Mouse (Mus musculus) midbrain, embryonic 11.5 days (tissue): ENCODE results near the gene Dlg2. TPM values are rescaled to one million over a fixed set of nuclear protein-coding genes. Genes with fewer than 3 reads are reported as not detected.
A peak's percentile ranks its signal among the peaks of the same experiment; 100 is the strongest.

Source experiments
- ATAC-seq: fragments of 200-750 bp; cut with Nextera tagmentation; 2 replicates; pipeline ENCODE4 v1.8.0; 2017; ENCODE audit warnings: moderate TSS enrichment, moderate library complexity; ENCODE audit not compliant: low FRiP score
- DNase-seq: peaks from one replicate; pipeline ENCODE4 v3.0.0; 2015; ENCODE audit warnings: low spot score; ENCODE audit errors: missing footprints
- H3K27ac ChIP-seq: fragments of 300-500 bp; sonication (generic); 2 replicates; pipeline ENCODE4 v1.5.1; 2014; ENCODE audit warnings: low read depth, low read length
- H3K27me3 ChIP-seq: fragments of 300-500 bp; sonication (generic); 2 replicates; pipeline ENCODE4 v1.6.1; 2014; ENCODE audit warnings: mild to moderate bottlenecking, low read length, moderate library complexity, mixed read lengths; ENCODE audit not compliant: control insufficient read depth, insufficient read depth
- H3K36me3 ChIP-seq: fragments of 300-500 bp; sonication (generic); 2 replicates; pipeline ENCODE4 v1.6.1; 2014; ENCODE audit warnings: mild to moderate bottlenecking, low read length, moderate library complexity, mixed read lengths; ENCODE audit not compliant: control insufficient read depth, insufficient read depth
- H3K4me1 ChIP-seq: fragments of 300-500 bp; sonication (generic); 2 replicates; pipeline ENCODE4 v1.6.1; 2014; ENCODE audit warnings: low read length; ENCODE audit not compliant: control insufficient read depth, insufficient read depth
- H3K4me2 ChIP-seq: fragments of 300-500 bp; sonication (generic); 2 replicates; pipeline ENCODE4 v1.6.1; 2014; ENCODE audit warnings: mild to moderate bottlenecking, moderate library complexity
- H3K4me3 ChIP-seq: fragments of 300-500 bp; sonication (generic); 2 replicates; pipeline ENCODE4 v1.5.1; 2014; ENCODE audit warnings: low read depth, low read length
- H3K9ac ChIP-seq: fragments of 300-500 bp; sonication (generic); 2 replicates; pipeline ENCODE4 v1.6.1; 2014; ENCODE audit warnings: low read length
- H3K9me3 ChIP-seq: fragments of 300-500 bp; sonication (generic); 2 replicates; pipeline ENCODE4 v1.6.1; 2016; ENCODE audit warnings: low read length; ENCODE audit not compliant: control insufficient read depth
- WGBS: fragments of 180-500 bp; shearing (Covaris S2); extraction: QIAGEN DNeasy Blood & Tissue Kit; methylation state at CpG from one replicate; pipeline ENCODE4 v1.1.7; 2014; 5-methylcytosine and 5-hydroxymethylcytosine counted together
- polyA plus RNA-seq: library from polyadenylated mRNA; unstranded; fragments of >200 nt; fragmentation: Nextera tagmentation; extraction: Ambion mirVana; gene quantifications from 2 replicates; pipeline ENCODE4 v1.2.1, GENCODE M21; 2014

Gene Dlg2
- polyA plus RNA-seq, 1 experiment from 2014 or later: 1.8 TPM

DNA sequence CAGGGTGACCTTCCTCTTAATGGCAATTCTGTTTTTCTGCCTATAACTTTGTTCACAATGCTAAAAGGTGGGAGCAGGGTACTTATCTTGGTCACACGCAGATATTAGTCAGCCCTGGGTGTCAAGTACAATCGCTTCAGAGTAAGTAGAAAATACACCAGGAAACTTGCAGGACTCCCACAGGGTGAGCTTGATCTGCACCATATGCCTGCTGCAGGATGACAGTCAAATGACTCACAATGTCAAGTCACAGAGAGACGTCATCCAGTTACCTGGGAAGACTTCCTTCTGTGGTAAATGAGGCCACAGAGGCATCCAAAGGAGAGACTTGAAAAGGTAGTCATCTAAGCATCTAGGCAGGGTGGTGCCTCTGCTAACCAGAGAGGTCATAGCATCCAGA is 1721.1 kb downstream of the Dlg2 start:
- Histone ChIP-seq H3K9ac (no peak overlapping the region), H3K9me3 (no peaks in the 10 kb centered on the region), H3K27me3 (no peaks in the 10 kb centered on the region), H3K36me3 (no peaks in the 10 kb centered on the region), H3K4me1 (no peaks in the 10 kb centered on the region), H3K4me3 (no peak overlapping the region), H3K4me2 (no peak overlapping the region), H3K27ac (no peak overlapping the region)
- ATAC-seq: no peak
- WGBS: 77% methylated on average over 3 of the region's 3 CpGs
- peak; percentile 39 for DNase-seq

DNA sequence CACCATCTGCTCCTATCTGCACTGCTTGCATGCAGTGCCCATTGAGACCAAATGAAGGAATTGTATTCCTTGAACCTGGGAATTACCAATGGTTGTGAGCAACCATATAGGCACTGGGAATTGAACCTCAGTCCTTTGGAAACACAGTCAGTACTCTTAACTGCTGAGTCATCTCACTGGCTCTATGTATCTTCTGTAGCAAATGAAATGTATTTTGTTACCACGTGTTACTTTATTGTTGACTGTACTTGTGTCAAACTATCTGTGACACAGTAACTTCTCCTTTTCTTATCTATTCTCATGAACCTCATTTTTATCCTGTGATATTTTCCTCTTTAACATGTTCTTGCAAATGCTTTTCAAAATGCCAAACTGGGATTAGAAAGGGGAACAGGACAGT is 1722.7 kb downstream of the Dlg2 start:
- Histone ChIP-seq H3K36me3 (no peaks in the 10 kb centered on the region), H3K9ac (no peak overlapping the region), H3K4me2 (no peak overlapping the region), H3K4me1 (no peaks in the 10 kb centered on the region), H3K4me3 (no peak overlapping the region), H3K9me3 (no peaks in the 10 kb centered on the region), H3K27ac (no peak overlapping the region), H3K27me3 (no peaks in the 10 kb centered on the region)
- peak; percentile 23 for DNase-seq
- no peak for ATAC-seq
- WGBS: 75% methylated on average over 1 of the region's 1 CpGs

DNA sequence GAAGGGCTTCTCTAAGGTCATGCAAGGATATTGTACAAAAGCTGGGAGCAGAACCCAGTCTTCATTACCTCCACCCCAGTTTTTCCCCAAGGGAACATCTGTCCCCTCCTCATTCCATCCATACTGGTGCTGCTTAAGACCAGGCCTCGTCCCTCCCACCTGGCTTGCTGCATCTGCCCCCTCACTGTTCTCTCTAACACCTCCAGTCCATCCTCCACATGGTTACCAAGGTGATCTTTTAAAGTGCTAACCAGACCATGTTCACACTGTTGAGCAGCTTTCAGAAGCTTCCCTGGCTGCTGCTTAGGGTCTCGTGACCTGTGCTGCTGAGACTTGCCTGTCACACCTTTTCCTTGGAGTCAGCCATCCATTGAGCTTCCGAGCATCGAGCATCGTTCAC is 1734.2 kb downstream of the Dlg2 start:
- H3K9ac ChIP-seq: no peak overlapping the region
- H3K36me3 ChIP-seq: no peaks in the 10 kb centered on the region
- H3K27ac ChIP-seq: no peak overlapping the region
- ATAC-seq (no peak), DNase-seq (no peak)
- 82% methylated on average over 5 of the region's 5 CpGs for WGBS
- no peak overlapping the region for H3K4me3 ChIP-seq
- H3K4me1 ChIP-seq: no peaks in the 10 kb centered on the region
- H3K9me3 ChIP-seq: no peaks in the 10 kb centered on the region
- no peak overlapping the region for H3K4me2 ChIP-seq
- H3K27me3 ChIP-seq: no peaks in the 10 kb centered on the region

DNA sequence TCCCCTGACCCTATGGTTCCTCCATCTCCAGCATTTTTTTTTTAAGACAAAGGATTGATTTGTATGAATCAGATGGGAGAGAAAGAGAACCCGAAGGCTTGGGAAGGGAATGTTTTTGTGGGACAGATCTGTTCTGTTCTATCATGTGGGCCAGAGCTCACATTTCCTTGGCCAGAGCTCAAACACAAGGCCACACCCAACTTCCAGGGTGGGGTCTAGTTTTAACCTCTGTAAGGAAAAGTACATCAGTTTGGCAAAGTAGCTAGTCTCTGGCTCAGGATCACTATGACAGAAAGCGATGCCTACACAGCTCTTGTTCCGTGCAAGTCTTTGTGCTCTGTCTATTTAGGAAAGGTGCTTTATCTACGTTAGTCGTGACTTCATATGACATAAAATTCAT is 1737.3 kb downstream of the Dlg2 start:
- H3K4me2 ChIP-seq: no peak overlapping the region
- peak; percentile 75 for DNase-seq
- no peaks in the 10 kb centered on the region for H3K4me1 ChIP-seq
- no peak overlapping the region for H3K4me3 ChIP-seq
- H3K36me3 ChIP-seq: no peaks in the 10 kb centered on the region
- no peaks in the 10 kb centered on the region for H3K9me3 ChIP-seq
- no peaks in the 10 kb centered on the region for H3K27me3 ChIP-seq
- H3K27ac ChIP-seq: no peak overlapping the region
- WGBS: 96% methylated on average over 5 of the region's 5 CpGs
- no peak for ATAC-seq
- H3K9ac ChIP-seq: no peak overlapping the region

DNA sequence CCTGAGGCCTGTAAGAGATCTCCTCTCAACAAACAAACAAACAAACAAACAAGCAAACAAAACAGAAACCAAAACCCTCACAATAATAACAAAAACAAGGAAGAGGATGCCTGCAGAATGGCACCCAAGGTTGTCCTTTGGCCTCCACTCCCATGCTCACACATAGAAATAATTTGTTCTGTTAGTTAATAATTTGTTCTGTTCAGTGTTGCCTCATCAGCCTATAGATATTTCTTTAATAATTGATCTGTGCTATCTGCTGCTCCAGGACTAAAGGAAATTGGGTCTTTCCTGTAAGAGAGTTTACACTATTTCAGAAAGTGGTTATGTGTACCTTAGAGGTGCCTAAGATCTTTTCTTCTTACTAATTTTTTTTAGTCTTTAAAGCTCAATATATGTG is 1741.7 kb downstream of the Dlg2 start:
- Histone ChIP-seq H3K4me3 (no peak overlapping the region), H3K27me3 (no peaks in the 10 kb centered on the region), H3K36me3 (no peaks in the 10 kb centered on the region), H3K4me1 (no peaks in the 10 kb centered on the region), H3K27ac (no peak overlapping the region), H3K4me2 (no peak overlapping the region), H3K9me3 (no peaks in the 10 kb centered on the region), H3K9ac (no peak overlapping the region)
- DNase-seq (no peak), ATAC-seq (no peak)

DNA sequence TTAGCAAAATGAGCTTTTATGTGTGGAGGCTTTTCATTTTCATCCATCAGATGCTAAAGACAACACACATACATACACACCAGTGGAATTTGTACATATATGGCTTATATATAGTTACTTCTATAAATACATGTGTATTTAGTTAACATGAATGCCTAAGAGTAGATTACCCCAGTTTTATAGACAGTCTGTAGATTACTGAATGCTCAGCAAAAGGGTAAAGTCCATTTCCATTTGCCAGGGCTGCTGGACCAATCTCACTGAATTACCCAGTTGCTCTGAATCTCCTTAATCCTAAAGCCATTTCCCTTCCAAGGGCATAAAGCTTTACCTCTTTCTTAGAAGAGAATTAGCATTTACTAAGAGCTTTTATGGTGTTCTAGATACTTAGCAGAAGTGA is 1744.1 kb downstream of the Dlg2 start:
- Histone ChIP-seq H3K27me3 (no peaks in the 10 kb centered on the region), H3K9me3 (no peaks in the 10 kb centered on the region), H3K27ac (no peak overlapping the region), H3K4me2 (no peak overlapping the region), H3K36me3 (no peaks in the 10 kb centered on the region), H3K9ac (no peak overlapping the region), H3K4me1 (no peaks in the 10 kb centered on the region), H3K4me3 (no peak overlapping the region)
- DNase-seq (no peak), ATAC-seq (no peak)

GRCm38 (mm10) chr7:92234476-92235202 is 1758.2 kb downstream of the Dlg2 start:
- WGBS: 57% methylated on average over 11 of the region's 11 CpGs
- Histone ChIP-seq H3K4me3 (peak overlapping the region; percentile 20), H3K4me1 (peaks cover 11% of the 10 kb centered on the region), H3K9me3 (no peaks in the 10 kb centered on the region), H3K4me2 (peak overlapping the region; percentile 48), H3K27me3 (no peaks in the 10 kb centered on the region), H3K9ac (peak overlapping the region; percentile 21; the same call in 1 of the 2 replicates), H3K27ac (no peak overlapping the region), H3K36me3 (no peaks in the 10 kb centered on the region)
- peak; percentile 83 for DNase-seq
- ATAC-seq: peak; percentile 58

- Histone ChIP-seq H3K27ac (no peak overlapping the region), H3K36me3 (no peaks in the 10 kb centered on the region), H3K9ac (peak overlapping the region; percentile 3; the same call in 1 of the 2 replicates), H3K9me3 (no peaks in the 10 kb centered on the region), H3K27me3 (no peaks in the 10 kb centered on the region), H3K4me2 (peak overlapping the region; percentile 48), H3K4me3 (peak overlapping the region; percentile 20), H3K4me1 (peaks cover 11% of the 10 kb centered on the region)
- peak; percentile 88 for ATAC-seq
- peak; percentile 89 for DNase-seq
- 10% methylated on average over 12 of the region's 12 CpGs for WGBS
These were observed 1759.1 kb downstream of the Dlg2 start for GRCm38 (mm10) chr7:92235541-92236031.

DNA sequence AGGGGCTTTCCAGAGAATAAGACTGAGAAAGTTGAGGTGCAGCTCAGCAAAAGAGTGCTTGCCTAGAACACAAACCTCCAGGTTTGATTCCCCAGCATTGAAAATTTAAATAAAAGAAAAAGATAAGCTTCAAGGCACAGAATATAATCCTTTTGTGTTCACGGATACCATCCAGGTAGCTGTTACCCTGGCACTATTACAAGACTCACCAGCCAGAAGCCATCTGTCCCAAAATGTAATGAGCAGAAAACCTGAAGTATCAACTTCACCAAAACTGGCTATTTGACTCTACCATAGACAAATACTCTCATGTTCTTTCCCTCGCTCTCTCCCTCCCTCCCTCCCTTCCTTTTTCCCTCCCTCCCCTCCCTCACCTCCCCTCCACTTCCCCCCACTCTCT is 1764.4 kb downstream of the Dlg2 start:
- no peak overlapping the region for H3K9ac ChIP-seq
- no peaks in the 10 kb centered on the region for H3K9me3 ChIP-seq
- H3K36me3 ChIP-seq: no peaks in the 10 kb centered on the region
- peaks cover 3% of the 10 kb centered on the region; the same call in 1 of the 2 replicates for H3K4me1 ChIP-seq
- H3K27ac ChIP-seq: no peak overlapping the region
- ATAC-seq (no peak), DNase-seq (no peak)
- H3K4me3 ChIP-seq: no peak overlapping the region
- H3K27me3 ChIP-seq: no peaks in the 10 kb centered on the region
- no peak overlapping the region for H3K4me2 ChIP-seq
- 81% methylated on average over 2 of the region's 2 CpGs for WGBS
